Mouse (Mus musculus) NIH3T3 (cell line): ENCODE data around the gene Rbm6.

Source experiments
- DNase-seq: peaks from one replicate; pipeline ENCODE4 v3.0.0-alpha.2; 2012; ENCODE audit warnings: low read depth

Rbm6 gene

GRCm38 (mm10) chr9:107748063-107748462, 125.0 kb downstream of the Rbm6 start:
- no peak for DNase-seq

GRCm38 (mm10) chr9:107747310-107747709, 125.7 kb downstream of the Rbm6 start:
- no peak for DNase-seq

GRCm38 (mm10) chr9:107746679-107747078, 126.4 kb downstream of the Rbm6 start:
- peak; percentile 45 for DNase-seq

GRCm38 (mm10) chr9:107744061-107744460, 129.0 kb downstream of the Rbm6 start:
- no peak for DNase-seq

GRCm38 (mm10) chr9:107738841-107739202, 134.2 kb downstream of the Rbm6 start:
- peak; percentile 45 for DNase-seq

GRCm38 (mm10) chr9:107738020-107738840, 134.8 kb downstream of the Rbm6 start:
- peak; percentile 90 for DNase-seq

GRCm38 (mm10) chr9:107736185-107736485, 136.9 kb downstream of the Rbm6 start:
- DNase-seq = no peak

GRCm38 (mm10) chr9:107735356-107736184, 137.5 kb downstream of the Rbm6 start:
- DNase-seq = no peak

- no peak for DNase-seq
Observed at GRCm38 (mm10) chr9:107734567-107734971, 138.5 kb downstream of the Rbm6 start.

- DNase-seq = no peak
Observed at GRCm38 (mm10) chr9:107729709-107730108, 143.3 kb downstream of the Rbm6 start.

GRCm38 (mm10) chr9:107728919-107729670, 143.9 kb downstream of the Rbm6 start:
- no peak for DNase-seq

- DNase-seq = peak; percentile 48
Observed at GRCm38 (mm10) chr9:107727041-107727440, 146.0 kb downstream of the Rbm6 start.

GRCm38 (mm10) chr9:107724796-107725195, 148.2 kb downstream of the Rbm6 start:
- no peak for DNase-seq

GRCm38 (mm10) chr9:107723794-107724531, 149.1 kb downstream of the Rbm6 start:
- no peak for DNase-seq
